Mouse (Mus musculus): ENCODE results near the gene Adamtsl1.

DNA sequence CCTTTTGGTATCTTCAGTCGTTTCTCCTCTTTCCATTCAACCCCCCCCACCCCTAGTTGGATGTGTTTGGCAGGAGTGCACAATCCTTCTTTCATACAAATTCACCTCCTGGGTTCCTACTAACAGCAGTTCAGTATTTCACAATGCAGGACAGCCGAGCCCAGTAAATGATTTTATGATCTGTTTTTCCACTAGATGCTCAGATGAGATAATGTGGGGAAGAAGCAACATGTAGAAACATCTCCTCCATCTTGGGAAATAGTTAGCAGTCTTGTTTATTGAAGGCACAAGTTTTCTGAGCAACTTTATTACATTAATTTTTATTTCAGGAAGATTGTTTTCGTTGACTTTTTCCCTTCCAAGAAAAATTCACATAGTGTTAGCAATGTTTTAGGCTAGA, 40.7 kb downstream of the Adamtsl1 start:
- TF ChIP-seq EP300 (IDR thresholded peaks at IDR 0.05) (peak; percentile 27; the same call in 1 of the 2 replicates), CTCF (IDR thresholded peaks at IDR 0.05) (no peak)
